Mouse (Mus musculus) cerebellum, postnatal 25 days (tissue): ENCODE results near the gene 4930535I16Rik.
A peak's percentile ranks its signal among the peaks of the same experiment; 100 is the strongest.

Experiments used
- DNase-seq, 2 experiments: peaks; one replicate each; pipeline ENCODE4 v3.0.0; 2021; ENCODE audit warnings: mixed read lengths in 2 of 2

The 4930535I16Rik gene

DNA sequence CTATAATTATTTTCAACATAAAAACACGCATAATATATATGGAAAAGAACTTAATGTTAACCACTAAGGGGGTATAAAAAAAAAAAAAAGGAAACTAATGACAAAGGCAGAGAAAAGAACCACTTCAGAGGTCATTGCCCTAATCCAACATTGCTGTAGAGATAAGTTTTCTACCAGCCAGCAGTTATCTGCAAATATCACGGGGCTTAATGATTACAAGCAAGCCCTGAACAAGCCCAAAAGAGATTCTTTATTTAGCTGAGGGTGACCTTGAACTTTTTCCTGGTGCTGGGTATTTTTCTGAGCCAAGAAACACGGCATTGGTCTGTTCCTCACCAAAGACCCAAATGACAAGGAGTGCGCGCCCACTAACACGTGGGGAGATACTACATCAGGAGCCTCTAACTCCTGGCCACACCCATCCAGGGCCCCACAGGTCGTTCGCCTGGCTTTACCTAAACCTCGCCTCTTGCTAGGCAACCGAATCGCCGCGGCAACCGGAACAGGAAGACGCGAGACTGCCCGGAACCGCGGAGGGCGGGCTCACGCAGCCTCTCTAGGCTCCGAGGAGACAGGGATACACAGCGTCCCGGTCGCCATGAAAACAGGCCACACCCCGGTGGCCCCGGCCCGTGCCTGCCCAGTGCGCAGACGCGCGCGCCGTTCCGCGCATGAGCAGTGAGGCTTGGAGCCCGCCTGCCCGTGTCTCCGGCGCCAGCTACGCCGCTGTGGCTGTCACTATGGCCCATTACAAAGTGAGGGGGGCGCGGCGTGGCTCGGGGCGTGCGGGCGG is 13.3 kb downstream of the 4930535I16Rik start, which contains the start of gene Mycbp:
Gene Mycbp (plus strand): TSS at position 500 of the 793 bp plus-strand sequence.
- DNase-seq: peak; percentile 99

DNA sequence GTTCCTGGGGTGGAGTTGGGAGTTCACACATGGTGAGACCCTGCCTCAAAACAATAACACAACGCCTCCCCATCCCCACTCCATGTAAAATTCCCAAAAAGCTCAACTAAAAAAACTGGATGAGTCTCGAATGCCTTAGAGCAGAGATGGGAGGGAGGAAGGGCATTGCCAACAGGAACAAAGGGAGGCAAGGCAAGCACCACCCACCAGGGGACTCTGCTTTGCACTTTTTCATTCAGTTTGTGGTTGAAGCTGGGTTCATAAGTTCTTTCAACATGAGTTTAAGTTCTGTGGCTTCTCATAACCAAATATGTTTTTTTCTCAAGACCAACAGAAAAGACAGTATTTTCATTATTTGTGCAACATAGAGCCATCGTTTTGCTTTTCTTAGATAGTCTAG is 14.4 kb downstream of the 4930535I16Rik start:
- no peak for DNase-seq

DNA sequence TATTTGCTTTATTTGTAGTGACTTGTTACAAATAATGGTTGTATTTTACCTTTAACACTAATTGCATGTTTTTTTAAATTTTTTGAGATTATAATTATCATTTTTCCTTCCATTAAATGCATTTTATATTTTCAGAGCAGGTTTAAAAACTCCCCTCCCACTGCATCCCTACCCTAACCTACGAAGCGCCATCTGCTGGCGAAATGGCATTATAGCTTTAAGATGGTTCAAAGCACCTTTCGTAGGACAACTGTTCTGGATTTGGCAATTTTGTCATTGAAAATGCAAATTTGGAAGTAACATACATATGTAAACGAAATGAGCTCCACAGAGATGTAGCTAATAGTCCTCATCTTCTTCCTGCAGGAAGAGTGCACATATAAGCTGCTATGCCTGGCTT is 19.1 kb downstream of the 4930535I16Rik start:
- peak; percentile 24 to 76 for DNase-seq

DNA sequence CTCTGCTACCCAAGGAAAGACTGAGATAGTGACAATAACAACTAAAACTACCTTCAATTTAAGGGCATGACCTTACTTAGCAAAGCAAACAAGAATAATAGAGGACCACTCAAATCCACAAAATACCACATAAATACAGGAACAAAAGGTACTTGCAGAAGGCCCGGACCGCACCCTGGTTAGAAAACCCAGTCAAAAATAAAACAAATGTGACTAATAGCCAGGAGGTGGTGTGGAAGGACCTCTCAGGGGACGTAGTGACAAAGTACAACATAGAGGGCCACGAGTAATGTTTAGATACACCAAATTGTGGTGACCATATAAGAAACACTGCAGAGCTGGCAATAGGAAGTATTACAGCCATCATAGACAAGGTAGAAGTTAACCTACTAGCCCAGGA is 23.5 kb downstream of the 4930535I16Rik start:
- DNase-seq: no peak

DNA sequence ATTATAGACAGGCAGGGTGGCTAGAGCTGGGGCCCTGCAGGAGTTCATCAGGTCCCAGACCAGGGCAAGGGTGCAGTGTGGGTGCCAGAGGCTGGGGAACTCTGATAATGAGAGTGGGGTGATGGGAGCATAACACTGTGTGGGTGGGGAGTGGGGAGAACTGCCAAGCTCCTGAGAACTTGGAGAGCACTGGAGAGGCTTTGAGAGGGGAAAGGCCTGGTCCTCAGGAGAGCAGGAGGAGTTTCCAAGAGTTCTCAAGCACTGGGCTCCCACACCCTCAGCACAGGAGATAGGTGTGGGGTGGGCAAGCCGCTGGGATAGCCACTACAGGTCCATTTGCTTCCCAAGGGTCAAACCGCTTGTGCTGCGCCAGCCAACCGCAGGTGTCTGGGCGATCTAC is 24.1 kb downstream of the 4930535I16Rik start:
- DNase-seq: no peak
